Mouse (Mus musculus): ENCODE data around the gene Skp2.
"Not testable (repeated sequence)": the region's sequence is repeated elsewhere in the genome, so short reads cannot be mapped to it uniquely, and the experiment has no call there.

Gene Skp2

DNA sequence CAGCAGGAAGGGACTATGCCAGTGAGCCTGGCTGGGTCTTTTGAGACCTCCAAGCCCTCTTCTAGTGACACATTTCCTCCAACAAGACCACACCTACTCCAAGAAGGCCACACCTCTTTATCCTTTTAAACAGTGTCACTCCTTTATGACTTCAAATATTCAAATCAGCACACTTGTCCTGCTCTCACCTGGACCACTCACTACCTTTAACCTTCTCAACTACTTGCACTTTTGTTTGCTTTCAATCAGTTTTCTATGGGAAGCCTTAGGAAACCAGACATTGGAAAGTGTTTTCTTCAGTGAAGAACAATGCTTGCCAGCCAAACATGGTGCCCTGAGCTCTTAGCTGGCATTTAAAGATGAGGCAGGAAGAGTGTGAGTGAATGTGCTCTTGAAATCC is at the start of gene Skp2:
Skp2 (minus strand) TSS at position 101 of the 400 bp plus-strand sequence.
- DNase-seq = no peak

DNA sequence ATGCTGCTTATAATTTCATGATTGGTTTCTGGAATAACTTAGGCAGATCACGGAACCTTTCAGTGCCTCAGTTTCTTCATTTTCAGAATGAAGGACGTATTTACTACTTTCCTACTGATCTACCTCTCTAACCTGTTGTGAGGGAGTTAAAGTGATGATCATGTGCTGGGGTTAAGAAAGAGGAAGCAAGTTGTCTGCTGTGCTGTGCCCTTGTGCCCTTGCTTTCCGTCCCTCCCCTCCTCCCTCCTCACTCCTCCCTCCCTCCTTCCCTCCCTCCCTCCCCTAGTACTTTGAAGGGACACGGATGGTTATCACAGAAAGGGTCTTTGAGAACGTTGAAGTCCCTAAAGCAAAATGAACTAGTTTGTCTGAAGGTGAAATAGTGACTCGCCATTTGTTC is 43.2 kb upstream of the Skp2 start:
- DNase-seq = no peak

DNA sequence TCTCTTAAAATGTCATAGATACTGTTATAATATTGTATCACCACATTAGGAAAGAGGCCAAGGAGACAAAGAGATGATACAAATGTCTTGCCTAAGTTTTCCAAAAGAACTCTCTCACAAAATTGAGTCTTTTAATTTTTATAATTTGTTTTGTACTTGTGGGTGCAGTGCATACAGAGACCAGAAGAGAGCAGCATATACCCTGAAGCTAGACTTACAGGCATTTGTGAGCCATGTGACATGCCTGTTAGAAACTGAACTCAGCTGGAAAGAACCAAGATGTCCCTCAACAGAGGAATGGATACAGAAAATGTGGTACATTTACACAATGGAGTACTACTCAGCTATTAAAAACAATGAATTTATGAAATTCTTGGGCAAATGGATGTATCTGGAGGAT is 37.5 kb upstream of the Skp2 start:
- DNase-seq = not testable (repeated sequence)

DNA sequence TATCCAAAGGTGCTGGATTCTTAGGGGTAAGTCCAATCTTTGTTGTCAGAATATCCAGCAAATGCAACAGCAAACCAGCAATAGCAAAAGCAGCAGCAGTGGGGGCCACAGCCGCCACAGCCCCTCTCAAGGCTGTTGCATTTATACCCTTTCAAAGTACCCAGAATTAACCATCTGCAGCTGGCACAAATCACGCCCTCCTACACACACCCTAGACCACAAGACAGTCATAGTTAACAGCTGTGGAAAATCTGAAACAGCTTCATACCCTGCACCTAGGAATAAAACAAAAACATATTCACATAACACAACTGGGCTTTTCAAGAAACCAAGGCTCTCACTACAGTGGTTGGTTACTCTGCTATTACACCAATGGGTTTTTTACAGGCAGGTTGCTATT is 34.6 kb upstream of the Skp2 start:
- no peak for DNase-seq

- DNase-seq = no peak
Observed at GRCm38 (mm10) chr15:9183995-9184394, 28.8 kb upstream of the Skp2 start.

- no peak for DNase-seq
Observed at GRCm38 (mm10) chr15:9177038-9177437, 21.8 kb upstream of the Skp2 start.

DNA sequence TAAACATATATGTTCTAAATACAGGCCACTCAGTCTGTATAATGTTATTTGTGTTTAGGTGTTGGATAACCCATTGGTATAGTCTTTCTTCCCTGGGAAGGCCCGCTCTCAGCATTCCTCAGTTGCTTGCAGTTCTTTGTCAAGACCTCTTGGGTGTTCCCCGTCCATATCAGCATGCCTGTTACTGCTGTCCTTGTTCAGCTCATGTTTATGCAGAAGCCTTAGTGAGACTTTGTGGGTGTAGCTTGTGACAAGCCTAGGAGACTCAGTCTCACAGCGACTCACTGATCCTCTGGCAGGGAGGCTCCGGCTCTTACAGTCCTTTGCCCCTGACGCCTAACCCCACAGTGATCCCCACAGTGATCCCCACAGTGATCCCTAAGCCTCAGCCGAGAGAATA is 8.9 kb upstream of the Skp2 start:
- no peak for DNase-seq

- DNase-seq = no peak
Observed at GRCm38 (mm10) chr15:9162557-9163070, 7.4 kb upstream of the Skp2 start.

- DNase-seq = no peak
Observed at GRCm38 (mm10) chr15:9140684-9141171, 14.5 kb downstream of the Skp2 start.

DNA sequence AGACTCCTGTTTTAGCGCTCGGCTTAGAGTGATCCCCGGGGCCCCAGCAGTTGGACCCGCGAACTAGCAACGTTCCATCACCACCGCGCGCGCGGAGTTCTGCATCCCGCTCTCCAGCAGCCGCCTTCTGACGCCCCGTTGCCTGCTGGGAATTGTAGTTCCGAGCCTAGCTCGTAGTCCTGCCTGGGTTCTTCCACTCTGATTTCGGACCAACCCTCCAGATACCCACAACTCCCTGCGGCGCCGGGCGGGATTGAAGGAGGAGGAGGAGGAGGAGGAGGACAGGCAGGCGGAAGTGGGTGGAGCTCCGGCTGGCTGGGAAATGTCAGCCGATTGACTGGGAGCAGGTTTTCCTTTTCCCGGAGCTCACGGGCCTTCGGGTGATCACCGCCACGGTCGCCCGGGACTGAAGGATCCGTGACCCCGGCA is 15.0 kb downstream of the Skp2 start, which contains the start of gene Lmbrd2:
Lmbrd2 (plus strand) TSS at position 299 of the 429 bp plus-strand sequence.
- DNase-seq = peak; percentile 95 to 97

DNA sequence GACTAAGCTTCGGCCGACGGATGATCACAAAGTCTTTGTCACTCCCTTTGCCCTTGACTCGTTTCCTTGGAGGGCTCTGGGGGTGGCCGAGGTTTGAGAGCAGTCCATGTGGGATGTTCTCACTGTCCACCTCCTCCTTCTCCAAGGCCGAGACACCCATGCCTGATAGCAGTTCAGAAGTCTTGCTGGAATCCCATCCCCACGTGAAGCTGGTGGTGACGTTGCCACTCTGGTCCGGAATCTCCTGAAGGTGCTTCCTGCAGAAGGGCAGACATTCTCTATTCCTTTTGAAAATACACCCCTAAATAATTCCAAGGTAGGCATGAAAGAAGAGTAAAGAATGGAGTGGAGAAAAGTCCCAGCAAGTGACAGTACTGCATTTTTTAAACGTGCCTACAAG is 15.8 kb downstream of the Skp2 start:
- no peak for DNase-seq

GRCm38 (mm10) chr15:9134891-9135507 is 20.2 kb downstream of the Skp2 start:
- DNase-seq = no peak

DNA sequence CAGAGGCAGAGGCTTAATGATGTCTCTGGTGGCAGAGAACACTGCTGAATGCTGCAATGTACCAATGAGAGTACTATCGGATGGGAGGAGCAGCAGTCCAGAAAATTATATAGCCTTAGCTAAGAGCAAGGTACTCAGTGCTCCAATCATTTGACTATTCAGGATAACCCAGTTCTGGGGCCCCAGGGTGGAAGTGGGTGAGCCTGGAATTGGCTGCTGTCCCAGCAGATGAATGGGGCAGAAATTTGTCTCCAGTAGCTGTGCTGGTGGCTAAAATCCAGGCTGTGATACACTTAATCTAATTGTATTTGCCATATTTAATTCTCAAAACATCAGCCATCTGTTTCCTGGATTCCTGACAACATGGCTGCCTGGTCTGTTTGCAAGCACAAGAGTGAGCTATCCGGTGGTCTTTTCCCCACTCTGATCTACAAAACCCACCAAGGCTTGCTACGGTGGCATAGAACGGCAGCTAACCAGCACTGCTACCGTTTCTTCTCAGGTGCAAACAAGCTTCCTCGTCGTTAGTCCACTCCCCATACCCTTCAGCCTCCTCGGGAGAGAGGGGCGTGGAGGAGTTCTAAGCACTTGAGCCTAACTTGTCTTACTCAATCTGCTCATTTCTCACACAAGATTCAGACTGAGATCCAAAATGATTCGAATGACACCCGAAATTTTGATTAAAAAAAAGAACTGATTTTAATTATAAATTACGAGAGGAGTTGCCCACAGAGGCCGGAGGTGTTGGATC is 22.4 kb downstream of the Skp2 start:
- DNase-seq = no peak

DNA sequence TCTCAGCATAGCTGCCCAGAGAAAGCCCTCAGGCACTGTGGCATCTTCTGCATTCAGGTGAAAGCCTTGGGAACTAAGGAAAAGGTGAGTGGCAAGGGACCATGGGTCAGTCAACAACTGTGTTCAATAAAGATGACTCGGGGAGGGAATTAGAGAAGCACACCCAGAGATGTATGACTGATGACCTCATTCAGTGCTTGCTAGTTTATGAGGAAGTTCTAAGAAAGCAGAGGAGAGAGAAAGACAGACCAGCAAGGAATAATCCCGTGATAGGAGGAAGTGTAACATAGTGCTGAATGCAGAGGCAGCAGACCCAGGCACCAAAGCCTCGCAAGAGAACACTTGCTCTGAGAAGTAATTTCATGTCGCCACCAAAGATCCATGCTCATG is 23.7 kb downstream of the Skp2 start:
- no peak for DNase-seq

- DNase-seq = no peak
Observed at GRCm38 (mm10) chr15:9130772-9131498, 24.3 kb downstream of the Skp2 start.

DNA sequence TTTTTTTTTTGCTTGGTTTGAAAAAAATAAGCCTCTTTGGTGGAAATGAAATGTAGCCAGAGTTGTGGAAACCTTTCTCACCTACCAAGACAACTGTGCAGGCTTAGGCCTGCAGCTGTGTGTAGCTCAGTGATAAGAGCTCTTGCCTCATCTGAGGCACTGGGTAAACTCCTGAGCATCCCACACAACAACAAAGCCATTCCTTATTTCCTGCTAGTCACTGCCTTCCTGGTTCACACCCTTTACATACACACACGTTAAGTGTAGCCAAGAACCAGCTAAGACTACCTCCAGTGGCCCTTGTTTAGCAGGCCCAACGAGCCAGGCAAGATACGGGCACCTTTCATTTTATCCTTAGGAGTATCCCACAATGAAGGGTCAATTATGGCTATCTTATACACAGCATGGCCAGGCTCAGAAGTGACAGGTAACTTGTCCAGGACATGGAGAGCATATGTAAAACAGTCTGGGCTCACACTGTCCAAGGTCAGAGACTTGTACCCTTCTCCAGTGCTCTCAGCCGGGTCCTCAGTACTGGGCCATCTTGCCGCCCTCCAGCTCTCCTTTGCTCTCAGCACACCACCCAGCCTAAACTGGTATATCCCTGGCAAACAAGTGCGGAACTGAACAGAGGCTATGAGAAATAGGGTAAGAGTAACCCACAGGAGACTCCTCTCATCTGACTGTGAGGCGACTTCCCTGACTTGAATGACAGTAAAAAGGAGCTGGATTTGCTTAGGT is 28.0 kb downstream of the Skp2 start:
- no peak for DNase-seq

GRCm38 (mm10) chr15:9124856-9125255 is 30.4 kb downstream of the Skp2 start:
- no peak for DNase-seq

GRCm38 (mm10) chr15:9122989-9123388 is 32.2 kb downstream of the Skp2 start:
- no peak for DNase-seq

DNA sequence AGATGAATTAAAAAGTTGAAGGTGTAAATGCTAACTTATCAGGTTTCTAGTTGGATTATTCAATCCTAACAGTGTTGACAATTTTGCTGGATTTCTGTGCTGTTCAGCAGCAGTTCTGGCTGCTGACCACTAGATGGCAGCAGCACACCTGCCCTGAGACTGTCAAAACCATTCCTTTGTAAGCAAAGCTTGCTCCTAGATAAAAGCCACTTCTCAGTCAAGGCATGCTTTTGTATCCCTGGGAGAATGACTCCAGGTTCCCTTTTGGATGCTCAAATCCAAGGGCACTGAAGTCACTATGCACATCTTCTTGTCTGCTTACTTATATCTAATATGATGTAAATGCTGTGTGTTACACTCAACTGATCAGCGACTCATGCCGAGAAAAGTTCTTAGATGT is 35.1 kb downstream of the Skp2 start:
- peak in 1 of 2 experiments; percentile 11 for DNase-seq

DNA sequence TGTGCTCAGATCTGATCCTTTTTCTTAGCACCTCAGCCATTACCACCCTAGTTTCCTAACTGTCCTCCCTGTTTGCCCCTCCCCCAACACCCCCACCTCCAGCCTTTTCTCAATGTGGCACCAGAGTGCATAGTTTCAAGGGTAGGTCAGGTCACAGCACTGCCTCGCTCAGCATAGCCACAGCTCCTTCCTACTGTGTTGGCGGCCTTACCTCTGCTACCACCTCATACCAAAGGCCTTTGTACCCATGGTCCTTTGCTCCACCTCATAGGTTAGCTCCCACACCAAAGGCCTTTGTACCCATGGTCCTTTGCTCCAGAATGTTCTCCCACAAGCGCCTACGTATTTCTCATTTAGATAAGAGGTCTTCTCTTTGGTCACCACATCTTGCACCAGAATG is 36.4 kb downstream of the Skp2 start:
- DNase-seq = no peak

GRCm38 (mm10) chr15:9114599-9114998 is 40.6 kb downstream of the Skp2 start:
- DNase-seq = no peak

- DNase-seq = no peak
Observed at GRCm38 (mm10) chr15:9114131-9114530, 41.1 kb downstream of the Skp2 start.

GRCm38 (mm10) chr15:9113556-9113955 is 41.7 kb downstream of the Skp2 start:
- DNase-seq = no peak
